Mouse (Mus musculus): ENCODE measurements at regions not wholly inside any gene's neighbourhood (a gene's known extent, or its start where the extent isn't known, plus 50 kb on each side); places are given as distances from the start of the nearest gene placed in this dataset.

GRCm38 (mm10) chr2:51073040-51073594 lies 75.8 kb downstream of the Rnd3 start:
- peak; percentile 19 to 23 for DNase-seq

GRCm38 (mm10) chr2:51072346-51072885 lies 76.5 kb downstream of the Rnd3 start:
- peak; percentile 12 to 27 for DNase-seq

- DNase-seq, result no peak
These were observed 78.0 kb downstream of the Rnd3 start for GRCm38 (mm10) chr2:51070902-51071301.

- peak in 1 of 2 experiments; percentile 7 for DNase-seq
These were observed 82.5 kb downstream of the Rnd3 start for GRCm38 (mm10) chr2:51066423-51066831.

- DNase-seq, result no peak
These were observed 83.1 kb downstream of the Rnd3 start for GRCm38 (mm10) chr2:51065821-51066220.

GRCm38 (mm10) chr2:51064821-51065220 lies 84.1 kb downstream of the Rnd3 start:
- no peak for DNase-seq

- no peak for DNase-seq
These were observed 86.9 kb downstream of the Rnd3 start for GRCm38 (mm10) chr2:51062049-51062448.

- no peak for DNase-seq
These were observed 90.8 kb downstream of the Rnd3 start for GRCm38 (mm10) chr2:51058158-51058557.

GRCm38 (mm10) chr2:51056141-51056731 lies 92.7 kb downstream of the Rnd3 start:
- peak in 1 of 2 experiments; percentile 10 for DNase-seq

- DNase-seq, result no peak
These were observed 93.6 kb downstream of the Rnd3 start for GRCm38 (mm10) chr2:51055339-51055738.

GRCm38 (mm10) chr2:51049834-51050170 lies 99.1 kb downstream of the Rnd3 start:
- DNase-seq, result no peak

- DNase-seq, result no peak
These were observed 99.6 kb downstream of the Rnd3 start for GRCm38 (mm10) chr2:51049101-51049833.

GRCm38 (mm10) chr2:51047520-51047919 lies 101.4 kb downstream of the Rnd3 start:
- DNase-seq, result no peak

GRCm38 (mm10) chr2:51045626-51046025 lies 103.3 kb downstream of the Rnd3 start:
- no peak for DNase-seq

GRCm38 (mm10) chr2:51041101-51041500 lies 107.8 kb downstream of the Rnd3 start:
- DNase-seq, result no peak

GRCm38 (mm10) chr2:51038685-51039084 lies 110.2 kb downstream of the Rnd3 start:
- no peak for DNase-seq

- no peak for DNase-seq
These were observed 111.9 kb downstream of the Rnd3 start for GRCm38 (mm10) chr2:51036995-51037394.

GRCm38 (mm10) chr2:51036190-51036755 lies 112.6 kb downstream of the Rnd3 start:
- no peak for DNase-seq

GRCm38 (mm10) chr2:51033881-51034280 lies 115.0 kb downstream of the Rnd3 start:
- DNase-seq, result no peak

- peak; percentile 15 to 19 for DNase-seq
These were observed 126.4 kb downstream of the Rnd3 start for GRCm38 (mm10) chr2:51022479-51022878.

GRCm38 (mm10) chr2:51016129-51016402 lies 132.8 kb downstream of the Rnd3 start:
- no peak for DNase-seq

GRCm38 (mm10) chr2:51015360-51016128 lies 133.4 kb downstream of the Rnd3 start:
- peak; percentile 2 to 18 for DNase-seq

- DNase-seq, result peak in 1 of 2 experiments; percentile 10
These were observed 134.7 kb downstream of the Rnd3 start for GRCm38 (mm10) chr2:51014232-51014631.

Measured in heart, adult 18-20 months (tissue).